ENCODE assay signal across 7 mouse cellular contexts in the genomic region with DNA sequence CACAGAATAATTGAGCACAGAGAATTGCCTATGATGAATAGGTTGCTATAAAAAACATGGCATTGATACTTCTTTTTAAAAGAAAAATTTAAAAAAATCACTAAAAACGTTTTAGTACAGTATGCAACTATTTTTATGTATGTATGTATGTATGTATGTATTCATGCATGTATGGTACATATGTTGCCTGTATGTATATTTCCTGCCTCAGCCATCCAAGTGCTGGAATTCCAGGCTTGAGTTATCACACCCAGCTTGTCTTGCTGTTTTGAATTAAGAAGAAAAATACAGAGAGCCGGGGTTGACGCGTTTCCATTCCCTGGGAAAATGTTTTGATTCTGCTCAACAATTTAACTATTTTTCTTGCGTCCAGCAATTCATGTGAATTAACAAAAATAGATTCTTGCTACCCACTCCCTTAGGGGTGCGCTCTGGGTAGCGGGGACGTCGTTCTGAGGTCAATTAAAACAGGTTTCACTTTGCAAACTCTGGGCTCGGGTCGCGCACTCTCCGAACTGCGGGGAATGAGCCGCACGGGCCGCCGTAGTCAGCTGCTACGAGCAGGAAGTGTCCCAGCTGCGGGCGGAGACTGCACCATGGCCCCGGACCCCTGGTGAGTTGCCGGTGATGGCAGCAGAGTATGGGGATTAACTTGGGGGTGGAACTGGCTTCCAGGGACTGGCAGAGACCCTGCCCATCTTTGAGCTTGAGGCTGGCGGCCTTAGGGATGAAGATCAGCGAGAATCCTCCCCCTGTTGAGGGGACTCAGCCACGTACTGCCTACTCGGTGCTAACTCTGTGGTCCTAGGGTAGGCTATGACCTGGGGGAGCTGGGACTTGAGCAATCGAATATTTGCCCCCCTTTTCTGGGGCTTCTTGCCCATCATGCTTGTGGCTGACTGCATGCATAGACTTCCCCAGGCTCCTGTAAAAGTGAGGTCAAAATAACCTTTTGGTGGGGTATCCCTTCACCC. TPM values are rescaled to one million over a fixed set of nuclear protein-coding genes. Genes with fewer than 3 reads are reported as not detected.
DNase-seq lines count a peak whose midpoint lies in the region; ATAC-seq lines count a peak whose summit lies in the region.

TSS of gene Stx8 (plus strand) at position 289 of the 974 bp plus-strand sequence.

- intact Hi-C loops in gastrocnemius, postnatal 36 days (cut with DNase I): no loop called here
- intact Hi-C loops in left cerebral cortex, postnatal 36 days (cut with DNase I): no loop called here

- DNase-seq in adrenal gland, adult 18-20 months (ENCODE audit: low spot score in 2 of 2): peak; percentile 97 to 98
- peak; percentile 89 for DNase-seq in embryo, embryonic 11 days
- peak; percentile 95 for DNase-seq in gastrocnemius, postnatal 36 days
- DNase-seq in left cerebral cortex, postnatal 36 days (ENCODE audit: low spot score in 2 of 2): peak; percentile 92 to 93
- peak; percentile 99 for DNase-seq in midbrain, embryonic 11.5 days (ENCODE audit: low spot score, missing footprints)
- peak; percentile 77 for DNase-seq in skeletal muscle tissue, adult 2 months (ENCODE audit: low read depth, low spot score)

- peak within 1 kb of the TSS; percentile 6; the same call in 1 of the 2 replicates for H3K27ac ChIP-seq in intestine, embryonic 16.5 days (ENCODE audit: low read length)
- no peak within 1 kb of the TSS for H3K27ac ChIP-seq in midbrain, embryonic 11.5 days (ENCODE audit: low read depth, low read length)

- H3K27me3 ChIP-seq in intestine, embryonic 16.5 days (replicated peaks; ENCODE audit: control insufficient read depth, insufficient read depth, low read length): no peaks in the 10 kb centered on the region
- H3K27me3 ChIP-seq in midbrain, embryonic 11.5 days (ENCODE audit: control insufficient read depth, insufficient read depth, low read length): no peaks in the 10 kb centered on the region

- H3K9me3 ChIP-seq in intestine, embryonic 16.5 days (ENCODE audit: control insufficient read depth, low read length): no peaks in the 10 kb centered on the region
- H3K9me3 ChIP-seq in midbrain, embryonic 11.5 days (ENCODE audit: control insufficient read depth, low read length): no peaks in the 10 kb centered on the region

- peaks cover 5% of the 10 kb centered on the region; the same call in 1 of the 2 replicates for H3K4me1 ChIP-seq in intestine, embryonic 16.5 days (ENCODE audit: control insufficient read depth, insufficient read depth, low read length)
- H3K4me1 ChIP-seq in midbrain, embryonic 11.5 days (ENCODE audit: control insufficient read depth, insufficient read depth, low read length): peaks cover 13% of the 10 kb centered on the region; the same call in 1 of the 2 replicates

- WGBS in intestine, embryonic 16.5 days: under 1% methylated on average over 28 of the region's 28 CpGs
- WGBS in midbrain, embryonic 11.5 days: under 1% methylated on average over 28 of the region's 28 CpGs

- H3K4me2 ChIP-seq in intestine, embryonic 16.5 days (ENCODE audit: low read depth, low read length): peak within 1 kb of the TSS; percentile 62
- H3K4me2 ChIP-seq in midbrain, embryonic 11.5 days: peak within 1 kb of the TSS; percentile 78

- H3K36me3 ChIP-seq in intestine, embryonic 16.5 days (ENCODE audit: control insufficient read depth, insufficient read depth, low read length): no peaks in the 10 kb centered on the region
- no peaks in the 10 kb centered on the region for H3K36me3 ChIP-seq in midbrain, embryonic 11.5 days (ENCODE audit: control insufficient read depth, insufficient read depth, low read length)

- ATAC-seq in intestine, embryonic 16.5 days: peak; percentile 87
- ATAC-seq in midbrain, embryonic 11.5 days (ENCODE audit: low FRiP score): peak; percentile 86

- peak within 1 kb of the TSS; percentile 91 for H3K9ac ChIP-seq in intestine, embryonic 16.5 days (ENCODE audit: low read depth, low read length)
- H3K9ac ChIP-seq in midbrain, embryonic 11.5 days (ENCODE audit: low read length): peak within 1 kb of the TSS; percentile 72

- H3K4me3 ChIP-seq in intestine, embryonic 16.5 days (ENCODE audit: low read length): peak within 1 kb of the TSS; percentile 86
- H3K4me3 ChIP-seq in midbrain, embryonic 11.5 days (ENCODE audit: low read depth, low read length): peak within 1 kb of the TSS; percentile 56

RNA-seq across cellular contexts. Expression of gene Stx8, which starts in this region (rescaled TPM):
- 10 to 100 TPM; 30.5 to 35.4 TPM for total RNA-seq in adrenal gland, adult 18-20 months (2021)
- total RNA-seq in gastrocnemius, postnatal 36 days (2021): 10 to 100 TPM; 23.3 to 29.4 TPM
- polyA plus RNA-seq in intestine, embryonic 16.5 days (2015; fragmentation: Nextera tagmentation; extraction: Ambion mirVana): 63.5 and 64.2 TPM in 2 replicates
- total RNA-seq in left cerebral cortex, postnatal 36 days (2021): 10 to 100 TPM; 36.7 to 42.5 TPM
- polyA plus RNA-seq in midbrain, embryonic 11.5 days (2014; fragmentation: Nextera tagmentation; extraction: Ambion mirVana): 55.3 and 60.7 TPM in 2 replicates
